Mouse (Mus musculus) frontal cortex, postnatal 36 days (tissue): ENCODE measurements around the gene Kirrel.
"Not testable (repeated sequence)": the region's sequence is repeated elsewhere in the genome, so short reads cannot be mapped to it uniquely, and the experiment has no call there.

Experiments used
- DNase-seq, 2 experiments: peaks; one replicate each; pipeline ENCODE4 v3.0.0; 2022; ENCODE audit warnings: low spot score in 2 of 2

Kirrel gene

DNA sequence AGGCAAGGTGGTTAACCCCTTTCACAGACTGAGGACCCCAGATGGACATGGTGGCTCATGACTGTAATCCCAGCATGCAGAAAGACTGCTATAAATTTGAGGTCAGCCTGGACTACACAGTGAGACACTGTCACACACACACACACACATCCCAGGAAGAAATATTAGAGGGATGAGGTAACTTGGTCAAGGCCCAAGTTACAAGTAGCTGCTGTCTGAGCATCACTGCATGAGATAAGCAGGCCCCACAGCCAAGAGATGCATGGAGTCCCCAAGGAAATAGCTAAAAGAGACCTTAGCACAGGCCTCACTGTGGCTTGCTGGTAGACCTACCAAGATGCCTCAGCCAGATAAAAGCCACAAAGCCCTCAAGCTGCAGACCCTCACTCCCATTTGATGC lies 39.6 kb downstream of the Kirrel start:
- no peak for DNase-seq

GRCm38 (mm10) chr3:87131694-87132347 lies 42.7 kb downstream of the Kirrel start:
- no peak for DNase-seq

GRCm38 (mm10) chr3:87130933-87131332 lies 43.6 kb downstream of the Kirrel start:
- DNase-seq, result no peak

DNA sequence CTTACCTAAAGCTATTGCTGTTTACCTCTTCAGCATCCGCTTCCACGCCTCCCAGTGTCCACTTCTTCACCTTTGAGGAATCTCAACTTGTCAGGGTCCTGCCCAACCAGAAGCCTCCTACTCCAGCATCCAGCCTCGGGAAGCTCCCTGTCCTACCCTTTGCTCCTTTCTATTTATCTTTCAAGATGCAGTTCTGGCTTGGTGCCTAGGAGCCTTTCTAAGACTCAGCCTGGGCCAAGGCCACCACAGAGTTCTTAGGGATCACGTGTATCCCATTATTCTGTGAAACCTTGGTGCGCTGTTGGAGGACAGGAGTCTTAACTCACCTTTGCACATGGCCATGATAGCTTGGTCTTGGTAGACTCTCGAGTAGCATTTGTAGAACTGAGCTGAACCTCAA lies 50.8 kb downstream of the Kirrel start:
- no peak for DNase-seq

- DNase-seq, result no peak
Observed at GRCm38 (mm10) chr3:87118214-87118613, 56.3 kb downstream of the Kirrel start.

DNA sequence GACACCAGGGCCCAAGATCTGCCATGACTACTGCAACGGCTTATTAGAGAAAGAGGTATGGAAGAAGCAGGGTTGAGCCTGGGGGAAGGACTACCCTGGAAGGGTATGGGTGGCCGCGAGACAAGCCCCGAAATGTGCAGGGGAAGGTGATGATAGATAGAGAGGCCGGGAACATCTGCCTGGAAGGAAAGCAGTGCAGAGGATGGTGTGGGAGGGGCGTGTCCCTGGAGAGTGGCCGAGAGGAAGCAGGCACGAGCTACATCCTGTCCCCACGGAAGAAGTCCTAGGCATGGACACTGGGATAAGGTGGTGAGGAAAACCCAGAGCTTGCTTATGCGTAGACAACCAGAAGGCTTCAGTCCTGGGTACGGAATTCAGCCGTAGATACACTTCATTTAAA lies 56.9 kb downstream of the Kirrel start:
- DNase-seq, result no peak

- DNase-seq, result no peak
Observed at GRCm38 (mm10) chr3:87115726-87116540, 58.6 kb downstream of the Kirrel start.

DNA sequence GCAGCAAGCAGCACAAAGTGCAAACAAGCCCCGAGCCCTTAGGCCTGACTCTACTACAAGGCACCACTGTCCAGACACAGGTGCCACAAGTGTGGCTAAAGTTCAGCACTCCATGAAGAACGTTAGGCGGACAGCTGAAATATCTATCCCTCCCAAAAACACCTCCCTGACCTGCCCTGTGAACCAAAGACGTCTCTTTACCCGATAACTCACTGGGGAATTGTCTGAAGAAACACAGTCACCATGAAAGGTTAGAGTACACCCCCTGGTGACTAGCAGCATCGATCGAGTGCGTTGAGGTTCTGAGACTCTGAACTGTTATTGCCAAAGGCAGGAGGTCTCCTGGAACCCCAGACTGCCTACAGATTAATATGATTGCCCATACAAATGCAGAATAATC lies 59.3 kb downstream of the Kirrel start:
- no peak for DNase-seq

GRCm38 (mm10) chr3:87114801-87115200 lies 59.7 kb downstream of the Kirrel start:
- no peak for DNase-seq

- DNase-seq, result not testable (repeated sequence)
Observed at GRCm38 (mm10) chr3:87113881-87114280, 60.7 kb downstream of the Kirrel start.

DNA sequence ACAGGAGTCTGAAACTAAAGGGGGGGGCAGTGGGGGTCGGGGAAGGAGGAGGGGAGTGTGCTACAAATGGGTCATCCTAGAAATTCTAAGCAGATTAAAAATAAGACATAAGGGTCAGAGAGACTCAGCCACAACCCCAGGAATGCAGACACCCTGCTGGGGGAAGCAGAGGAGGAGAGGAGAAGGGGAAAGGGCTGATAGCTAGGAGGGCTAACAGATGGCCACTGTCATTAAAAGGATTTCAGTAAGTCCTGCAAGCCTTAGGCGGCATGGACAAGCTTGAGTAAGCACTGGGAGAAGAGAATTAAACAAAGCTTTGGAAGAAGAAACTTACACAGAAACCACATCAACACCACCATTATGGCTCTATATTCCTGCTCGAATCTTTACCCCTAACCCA lies 62.3 kb downstream of the Kirrel start:
- DNase-seq, result no peak

DNA sequence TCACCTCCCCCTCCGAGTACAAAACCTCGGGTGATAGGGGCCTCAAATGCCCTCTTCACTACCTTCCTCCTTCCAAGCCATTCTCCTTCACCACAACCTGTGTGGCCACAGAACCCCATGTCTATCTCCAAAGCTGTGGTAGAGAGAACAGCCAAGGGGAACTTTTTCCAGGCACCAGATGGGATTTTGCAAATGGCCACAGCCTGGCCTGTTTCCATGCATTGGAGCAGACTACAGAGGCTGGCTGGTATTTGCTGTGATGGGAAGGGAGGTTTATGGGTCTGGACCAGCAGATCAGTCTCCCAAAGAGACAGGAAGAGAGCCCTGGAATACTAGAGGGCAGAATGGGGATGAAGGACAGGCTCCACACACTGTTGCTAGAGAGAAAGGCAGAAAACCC lies 69.7 kb downstream of the Kirrel start:
- no peak for DNase-seq

DNA sequence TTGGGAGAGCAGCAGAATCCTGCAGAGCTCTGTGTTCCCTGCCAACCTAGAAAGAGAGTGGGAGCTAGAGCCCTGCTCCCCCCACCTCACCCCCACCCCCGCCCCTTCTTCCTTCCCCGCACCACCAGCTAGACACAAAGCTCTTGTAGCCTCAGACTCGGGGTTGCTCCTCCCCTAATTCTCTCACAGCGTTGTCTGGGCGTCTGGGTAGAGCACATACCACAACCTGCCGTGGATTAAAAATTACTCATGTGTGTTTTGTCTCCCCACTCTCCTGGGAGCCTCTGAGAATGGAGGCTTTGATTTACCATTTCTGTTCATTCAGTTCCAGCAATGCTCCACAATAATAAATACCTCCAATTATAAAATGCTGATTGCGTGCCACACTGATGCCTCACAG lies 72.2 kb downstream of the Kirrel start:
- DNase-seq, result no peak

DNA sequence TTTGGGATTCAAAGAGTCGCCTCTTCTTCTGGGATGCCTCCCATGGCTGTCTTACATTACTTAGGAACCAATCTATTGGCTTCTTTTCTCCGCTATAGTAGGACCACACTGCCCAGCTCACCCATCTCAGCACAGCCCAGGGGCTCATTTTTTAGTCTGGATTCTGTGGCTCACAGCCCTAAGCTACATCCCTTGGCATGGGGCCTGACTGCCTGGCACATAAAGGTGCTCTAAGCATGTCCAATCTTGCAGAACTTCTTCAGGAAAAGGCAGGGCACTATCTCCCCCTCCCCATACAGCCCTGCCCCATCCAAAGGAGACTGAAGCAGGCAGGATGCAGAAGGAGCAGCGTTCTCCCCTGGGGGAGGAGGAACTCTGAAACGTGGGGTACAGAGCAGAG lies 73.6 kb downstream of the Kirrel start:
- no peak for DNase-seq

- DNase-seq, result peak; percentile 16 to 17
Observed at GRCm38 (mm10) chr3:87097969-87098946, 76.3 kb downstream of the Kirrel start.

DNA sequence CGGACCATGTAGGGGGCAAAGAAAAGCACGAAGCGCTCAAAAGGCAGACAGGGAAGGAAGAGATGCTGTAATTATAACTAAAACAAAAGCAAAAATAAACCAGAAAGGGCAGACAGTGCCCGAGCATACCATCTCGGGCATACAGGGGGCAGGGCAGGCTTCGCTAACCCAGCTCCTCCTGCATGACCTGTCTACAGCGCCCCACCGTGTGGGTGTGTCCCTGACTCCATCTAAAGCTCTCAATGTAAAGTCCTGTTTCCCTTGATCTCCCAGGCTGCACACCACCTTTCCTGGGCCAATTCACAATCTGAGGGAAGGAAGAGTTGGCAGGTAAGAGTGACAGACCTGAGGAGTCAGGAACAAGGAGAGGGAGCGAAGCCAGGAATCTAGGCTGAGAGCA lies 77.3 kb downstream of the Kirrel start:
- no peak for DNase-seq

GRCm38 (mm10) chr3:87093718-87094117 lies 80.8 kb downstream of the Kirrel start:
- DNase-seq, result no peak

DNA sequence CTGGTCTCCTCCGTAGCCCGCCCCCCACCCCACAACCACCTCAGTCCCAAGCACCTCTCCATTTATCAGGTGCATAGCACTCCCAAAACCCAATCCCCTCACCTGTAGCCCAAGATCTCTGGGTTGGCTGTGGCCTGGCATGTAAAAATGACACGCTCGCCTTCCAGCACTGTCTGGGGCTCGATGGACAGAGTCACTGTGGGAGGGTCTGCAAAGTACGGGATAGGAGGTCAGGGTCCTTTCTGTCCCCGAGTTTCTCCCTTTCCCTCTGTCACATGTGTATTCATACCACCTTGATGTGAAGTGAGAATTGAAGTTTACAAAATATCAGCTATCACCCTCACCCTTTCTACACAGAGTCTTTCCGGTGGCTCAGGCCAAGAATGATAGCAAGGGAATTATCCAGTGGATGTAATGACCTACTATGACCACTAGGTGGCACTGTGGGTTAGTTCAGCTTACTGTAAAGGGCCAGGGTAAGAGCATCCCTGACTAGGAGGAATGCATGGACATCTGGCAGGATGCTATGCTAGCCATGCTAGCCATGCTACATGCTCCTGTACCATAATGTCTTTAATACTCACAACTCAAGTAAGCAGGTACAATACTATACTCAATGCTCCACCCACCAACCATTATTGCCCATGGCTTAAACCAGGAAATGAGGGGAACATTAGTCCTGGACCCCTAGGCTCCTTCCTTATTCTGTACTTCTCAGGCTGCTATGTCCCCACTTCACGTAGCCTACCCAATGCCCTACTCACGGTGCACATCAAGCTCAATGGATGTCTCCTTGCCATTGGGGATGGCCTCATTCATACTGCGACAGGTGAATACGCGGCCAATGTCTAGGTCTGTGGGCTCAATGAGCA lies 84.6 kb downstream of the Kirrel start:
- peak; percentile 45 to 85 for DNase-seq

DNA sequence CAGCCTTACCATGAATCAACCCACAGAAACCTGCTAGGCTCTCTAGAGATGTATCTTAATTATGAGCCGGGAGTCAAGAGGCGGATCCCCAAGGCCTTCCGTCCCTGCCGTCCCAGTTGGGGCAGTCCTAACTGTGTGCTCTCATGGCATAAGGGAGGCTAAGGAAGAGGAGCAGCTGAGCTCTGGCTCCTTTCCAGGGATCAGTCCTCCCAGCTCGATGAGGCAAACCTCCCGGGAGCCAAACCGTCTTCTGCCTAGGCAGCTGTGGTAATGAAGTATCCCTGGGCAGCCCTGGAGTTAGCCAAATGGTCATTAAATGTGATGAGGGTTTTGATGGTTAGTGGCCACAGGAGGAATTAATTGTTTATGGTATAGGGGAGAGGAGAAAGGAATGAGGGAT lies 87.4 kb downstream of the Kirrel start:
- DNase-seq, result no peak

DNA sequence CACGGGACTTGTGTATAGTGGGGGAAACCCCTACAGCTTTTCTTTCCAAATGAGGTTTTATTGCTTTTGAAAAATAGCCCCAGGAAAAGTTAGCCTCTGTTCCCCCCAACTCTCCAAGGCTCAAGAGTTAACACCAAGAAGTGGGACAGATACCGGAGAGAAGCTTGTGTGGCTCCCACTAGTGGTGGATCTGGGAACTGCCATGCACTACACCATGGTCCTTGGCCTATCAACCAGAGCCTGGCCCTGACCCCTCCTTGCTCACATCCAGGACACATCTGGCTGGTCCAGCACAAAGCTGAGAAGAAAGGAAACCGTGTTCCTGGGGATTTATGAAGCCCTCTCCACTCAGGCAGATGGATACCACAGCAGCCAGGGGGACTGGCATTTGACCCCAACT lies 92.3 kb downstream of the Kirrel start:
- DNase-seq, result peak in 1 of 2 experiments; percentile 32

DNA sequence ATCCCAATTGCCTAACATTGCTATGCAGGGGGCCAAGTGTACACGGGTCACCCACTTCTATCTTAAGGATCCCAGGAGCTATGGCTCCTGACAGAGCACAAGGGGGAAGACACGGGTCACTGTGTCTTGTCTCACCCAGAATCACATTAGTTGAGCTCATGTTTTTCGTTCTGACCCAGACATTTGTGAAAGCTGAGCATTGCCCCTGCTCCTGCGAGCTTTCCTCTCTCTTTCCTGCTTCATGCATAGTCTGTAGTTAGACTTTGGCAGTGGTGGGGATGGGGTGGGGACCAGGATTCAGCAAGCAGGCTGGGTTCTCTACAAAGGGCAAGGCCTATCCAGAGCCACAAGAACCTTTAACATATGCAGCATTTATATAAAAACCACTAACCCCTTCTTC lies 94.8 kb downstream of the Kirrel start:
- no peak for DNase-seq
